Mouse (Mus musculus) heart, adult 11 months (tissue): Measurements from ENCODE around the gene Bcor.

ENCODE experiments used
- DNase-seq: peaks from one replicate; pipeline ENCODE4 v3.0.0; 2022

The Bcor gene

DNA sequence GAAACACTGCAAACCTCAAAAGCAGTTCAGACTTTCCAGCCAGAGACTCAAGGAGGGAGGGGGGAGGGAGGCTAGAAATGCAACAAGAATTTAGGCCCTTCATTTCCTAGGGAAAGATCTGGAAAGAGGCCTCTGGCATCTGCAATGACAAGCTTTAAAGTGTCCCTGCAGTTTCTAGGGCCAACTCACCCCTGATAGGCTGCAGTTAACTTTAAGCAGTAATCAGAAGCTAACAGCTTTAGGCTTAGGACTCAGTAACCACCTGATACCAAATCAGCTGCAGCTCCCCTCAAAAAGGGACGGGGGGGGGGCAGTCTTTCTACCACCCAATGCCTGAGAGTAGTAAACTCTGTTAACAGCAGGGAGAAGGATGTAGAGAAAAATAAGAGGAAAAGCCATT is 156.6 kb downstream of the Bcor start:
- DNase-seq: no peak

DNA sequence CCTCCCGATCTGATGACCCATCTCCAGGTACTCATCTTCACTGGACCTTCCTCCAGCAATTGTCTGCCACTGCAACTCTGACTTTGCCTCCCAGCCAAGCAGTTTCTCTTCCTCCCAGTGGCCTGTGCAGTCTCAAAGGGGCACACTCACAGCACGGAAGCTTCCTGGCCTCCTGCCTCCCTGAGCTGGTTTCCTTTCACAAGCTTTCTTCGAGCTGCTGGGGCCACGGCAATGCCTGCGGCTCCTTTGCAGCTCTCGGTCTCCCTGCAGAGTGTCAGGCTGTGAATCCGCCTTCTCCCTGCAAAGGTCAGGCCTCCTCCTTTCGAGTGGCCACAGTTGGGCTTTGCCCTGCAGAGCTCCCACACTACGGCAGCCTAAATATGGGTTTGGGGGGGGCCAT is 157.0 kb downstream of the Bcor start:
- DNase-seq: peak; percentile 90

DNA sequence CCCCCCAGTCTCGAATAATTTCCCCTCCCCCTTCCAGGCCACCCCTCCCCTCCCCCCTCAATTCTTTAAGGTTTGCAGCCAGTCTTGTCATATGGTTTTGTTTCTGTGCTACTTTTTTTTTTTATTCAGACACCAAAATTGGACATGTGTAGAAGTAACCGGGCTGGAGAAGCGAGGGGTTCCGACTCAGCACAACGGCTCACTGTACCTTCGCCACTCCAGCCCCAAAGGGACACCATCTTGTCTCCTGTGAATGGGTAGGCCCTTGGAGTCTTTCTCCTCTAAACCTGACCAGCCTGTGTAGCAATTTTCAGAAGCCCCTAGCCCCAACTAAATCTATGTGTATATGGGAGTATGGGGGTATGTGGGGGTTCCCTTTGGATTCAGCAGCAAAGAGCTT is 157.6 kb downstream of the Bcor start:
- peak; percentile 67 for DNase-seq

DNA sequence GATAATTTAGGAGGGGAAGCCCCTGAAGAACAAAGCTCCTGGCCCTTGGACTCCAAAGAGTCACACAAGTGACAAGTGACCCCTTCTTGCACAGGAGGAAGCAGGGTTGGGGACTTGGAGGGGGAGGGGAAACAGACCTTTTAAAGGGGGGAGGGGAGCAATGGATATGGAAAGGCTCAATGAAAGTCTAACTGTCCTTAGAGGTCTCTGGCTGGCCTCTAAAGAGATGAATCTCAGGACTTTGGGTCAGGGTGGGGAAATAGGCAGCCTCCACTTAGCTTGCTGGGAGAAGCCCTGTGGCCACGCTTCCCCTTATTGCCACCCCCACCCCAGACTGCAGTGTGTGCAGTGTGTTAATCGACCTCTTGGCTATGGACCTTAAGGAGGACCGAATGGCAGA is 158.2 kb downstream of the Bcor start:
- DNase-seq: no peak

DNA sequence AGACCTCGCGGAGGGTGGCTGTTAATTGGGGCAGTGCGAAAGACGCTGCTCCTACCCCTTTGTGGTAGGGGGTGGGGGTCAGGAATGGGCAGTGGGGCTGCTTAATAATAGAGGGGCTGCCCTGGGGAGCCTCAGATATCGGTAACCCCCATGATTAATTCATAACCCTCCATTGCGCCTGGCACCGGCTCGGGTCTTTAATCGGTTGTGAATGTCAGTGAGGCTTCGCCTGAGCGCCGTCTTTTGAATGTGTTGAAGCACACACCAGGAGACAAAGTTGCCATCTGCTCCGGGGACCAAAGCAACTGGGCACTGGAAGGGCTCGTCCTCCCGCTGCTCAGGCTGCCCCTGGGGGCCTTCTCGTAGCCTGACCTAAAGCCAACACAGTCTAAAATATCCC is 158.8 kb downstream of the Bcor start:
- no peak for DNase-seq

DNA sequence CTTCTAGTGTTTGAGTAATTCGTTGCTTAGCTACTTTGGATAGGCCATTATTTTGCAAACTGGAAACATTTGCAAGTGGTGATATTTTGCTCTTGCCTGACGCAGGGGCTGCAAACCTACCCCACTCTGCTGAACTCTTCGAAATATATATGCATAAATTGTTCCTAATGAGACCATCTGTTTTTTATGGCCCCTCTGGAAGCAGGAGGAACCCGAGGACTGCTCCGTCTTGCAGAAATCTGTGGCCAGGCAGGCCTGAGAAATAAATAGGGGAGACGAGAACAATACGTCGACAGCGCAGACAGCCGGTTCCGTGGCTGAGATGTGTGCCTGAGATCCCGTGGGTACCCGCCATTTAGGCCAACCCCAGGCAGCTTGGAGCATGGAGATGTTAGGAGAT is 159.5 kb downstream of the Bcor start:
- no peak for DNase-seq

DNA sequence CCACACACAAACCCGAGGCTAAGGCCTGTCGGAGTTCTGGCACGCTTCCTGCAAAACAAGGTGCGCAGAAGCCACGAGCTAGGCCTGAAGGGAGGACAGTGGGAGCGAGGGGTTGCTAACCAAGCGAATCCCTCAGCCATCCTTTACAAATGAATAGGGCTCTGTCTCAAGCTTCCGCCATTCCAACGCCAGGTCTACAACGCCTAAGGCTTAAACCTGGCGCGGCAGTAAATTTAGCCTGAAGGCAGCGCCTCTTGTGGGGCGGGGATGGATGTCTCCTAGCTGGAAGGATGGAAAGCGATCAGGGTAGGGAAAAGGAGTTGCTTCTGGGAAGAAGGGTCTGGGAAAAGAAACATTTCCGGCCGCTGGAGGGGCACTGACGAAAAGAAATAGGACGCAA is 160.2 kb downstream of the Bcor start:
- no peak for DNase-seq

DNA sequence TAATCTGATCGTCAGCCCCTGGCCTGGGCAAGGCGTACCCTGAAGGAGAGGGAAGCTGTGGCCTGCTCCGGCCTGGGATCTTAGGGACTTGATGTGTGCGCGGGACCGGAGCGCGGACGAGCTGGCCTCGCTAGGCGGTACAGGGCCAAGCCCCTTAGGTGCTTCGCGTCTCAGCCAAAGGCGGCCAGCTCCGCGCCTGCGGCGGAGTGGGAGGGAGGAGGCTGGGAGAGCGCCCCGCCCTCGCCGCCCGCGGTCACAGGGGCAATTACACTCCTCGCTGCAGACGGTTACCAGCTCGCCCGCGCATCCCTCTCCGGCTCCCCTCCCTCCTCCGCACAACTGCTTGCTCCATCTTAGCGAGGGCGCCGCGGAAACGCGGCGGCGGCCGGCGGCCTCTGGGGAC is 161.2 kb downstream of the Bcor start:
- peak; percentile 97 for DNase-seq

DNA sequence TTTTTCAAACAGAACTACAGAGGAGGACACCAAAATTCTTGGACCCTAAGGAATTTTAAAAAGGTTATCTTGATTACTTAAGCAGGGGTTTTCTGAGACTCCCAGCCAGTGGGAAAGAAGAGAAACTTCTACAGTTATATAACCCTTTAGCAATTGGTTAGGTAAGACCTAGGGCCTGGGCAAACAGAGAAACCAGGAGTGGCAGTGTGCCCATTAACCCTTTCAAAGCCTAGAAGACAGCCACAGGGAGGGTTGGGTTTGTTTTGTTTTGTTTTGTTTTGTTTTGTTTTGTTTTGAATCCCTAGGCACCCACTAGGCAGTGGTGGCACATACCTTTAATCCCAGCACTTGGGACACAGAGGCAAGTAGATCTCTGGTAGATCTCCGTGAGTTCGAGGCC is 163.3 kb downstream of the Bcor start:
- no peak for DNase-seq

DNA sequence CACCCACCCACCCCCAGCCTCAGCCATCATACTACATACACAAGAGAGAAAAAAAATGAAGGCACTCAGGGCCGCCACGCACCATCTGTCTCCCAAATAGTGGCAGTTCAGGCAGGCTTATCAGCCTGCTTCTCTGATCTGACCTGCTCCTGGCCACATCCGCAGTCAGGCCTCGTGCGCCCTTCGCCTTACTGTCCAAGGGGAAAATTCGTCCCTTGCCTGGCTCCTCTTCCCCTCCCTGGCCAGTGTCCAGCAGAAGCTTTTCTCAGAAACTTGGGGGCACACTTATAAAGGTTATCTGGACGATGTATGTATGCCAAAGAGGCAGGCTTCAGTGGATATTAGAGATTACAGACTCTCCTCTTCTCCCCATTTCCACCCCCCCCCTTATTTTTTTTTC is 163.7 kb downstream of the Bcor start:
- DNase-seq: no peak

DNA sequence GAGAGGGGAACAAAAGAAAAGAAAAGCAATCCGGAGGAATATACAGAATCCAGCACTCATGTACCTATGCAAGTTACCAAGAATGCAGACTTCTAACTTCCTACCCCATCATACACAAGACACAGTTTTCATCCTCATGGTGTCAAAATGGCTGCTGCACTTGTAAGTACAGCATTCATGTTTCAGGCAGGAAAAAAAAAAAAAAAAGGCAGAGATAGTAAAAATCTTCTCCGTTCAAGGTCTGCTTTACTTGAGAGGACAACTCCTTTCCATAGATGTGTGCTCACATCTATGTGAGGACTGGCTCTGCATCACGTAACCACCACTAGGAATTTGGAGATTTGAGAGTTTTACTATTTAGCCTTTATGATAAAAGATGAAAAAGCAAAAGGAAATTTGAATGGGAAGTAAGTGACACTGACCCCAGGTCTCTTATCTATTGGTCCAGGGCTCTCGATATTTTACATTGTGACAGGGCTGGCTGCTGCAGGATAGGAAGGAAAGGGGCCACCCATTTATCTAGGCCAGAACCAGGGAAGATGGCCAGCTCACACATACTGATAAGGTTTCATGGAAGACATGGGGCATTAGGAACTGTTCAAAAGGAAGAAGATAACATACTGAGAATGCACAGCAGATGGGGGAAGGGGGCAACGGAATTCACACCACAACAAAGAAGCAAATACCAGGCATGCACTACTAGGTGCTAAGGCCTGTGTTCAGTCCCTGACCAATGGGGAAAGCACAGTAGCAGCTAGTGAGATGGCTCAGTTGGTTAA is 166.3 kb downstream of the Bcor start:
- DNase-seq: no peak

DNA sequence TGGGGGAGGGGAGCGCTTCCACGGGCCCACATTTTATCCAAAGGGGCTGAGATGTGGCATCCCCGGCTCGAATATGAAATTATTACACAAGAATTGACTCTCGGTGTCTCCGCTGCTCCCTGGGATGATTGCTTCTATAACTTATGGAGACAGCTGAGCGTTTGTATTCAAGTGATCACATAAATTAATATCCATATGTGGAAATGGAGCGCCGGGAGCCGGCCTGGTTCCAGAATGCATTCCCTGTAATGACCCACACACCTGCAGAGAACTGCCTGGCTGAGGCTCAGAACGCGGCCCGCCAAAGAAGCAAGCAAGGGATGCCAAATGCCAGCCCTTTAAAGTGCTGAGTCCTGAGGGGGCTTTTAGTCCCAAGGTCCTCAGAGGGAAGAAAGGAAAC is 170.7 kb downstream of the Bcor start:
- peak; percentile 54 for DNase-seq

DNA sequence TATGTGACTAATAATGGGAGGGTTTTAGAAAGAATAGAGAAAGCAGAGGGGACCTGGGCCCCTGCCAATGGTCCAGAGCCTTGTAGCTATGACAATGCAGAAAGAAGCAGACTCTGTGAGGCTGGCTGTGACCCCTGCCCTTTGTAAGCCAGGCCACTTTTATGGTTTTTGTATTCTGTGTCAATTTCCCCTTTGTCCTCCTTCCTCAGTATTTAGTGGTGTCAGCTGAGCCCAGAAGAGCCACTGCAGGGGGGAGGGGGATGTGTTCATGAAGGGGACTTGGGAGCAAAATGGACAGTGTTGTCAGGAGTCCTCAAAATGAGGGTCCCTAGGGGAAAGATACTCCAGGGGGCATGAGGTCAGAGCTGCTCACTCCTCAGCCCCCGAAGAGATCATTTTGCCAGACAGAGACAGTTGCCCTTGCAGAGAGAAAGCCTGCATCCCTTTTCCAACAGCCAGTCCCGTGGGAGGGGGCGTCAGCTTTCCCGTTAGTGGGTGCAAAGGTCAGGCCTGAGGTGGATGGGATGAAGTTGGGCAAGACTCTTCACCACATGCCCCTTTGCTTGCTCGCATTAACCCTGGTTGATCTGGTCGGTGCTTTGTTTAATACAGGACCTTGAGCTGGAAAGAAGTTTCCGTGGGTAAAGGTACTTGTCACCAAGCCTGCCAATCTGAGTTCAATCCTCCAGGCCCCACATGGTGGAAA is 171.8 kb downstream of the Bcor start:
- DNase-seq: peak; percentile 76

DNA sequence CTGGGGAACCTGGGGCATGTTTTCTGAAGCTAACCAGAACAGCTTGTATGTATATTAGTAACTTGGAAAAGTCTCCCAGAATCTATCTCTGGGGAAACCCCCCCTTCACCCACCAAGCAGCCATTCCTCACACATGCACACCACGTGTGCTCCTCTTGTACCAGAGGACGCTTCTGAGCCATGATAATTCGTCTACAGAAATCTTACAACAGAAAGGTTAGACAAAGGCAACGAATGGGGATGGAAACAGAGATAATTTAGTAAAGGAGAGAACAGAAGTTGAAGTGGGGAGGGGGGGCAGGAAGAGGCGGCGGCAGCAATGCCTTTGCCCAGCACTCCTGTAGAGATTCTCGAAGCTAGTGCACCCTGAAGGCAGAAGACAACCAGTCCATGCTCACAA is 172.6 kb downstream of the Bcor start:
- peak; percentile 2 for DNase-seq
